Mouse (Mus musculus) brain, embryonic 14.5 days (tissue): ENCODE results near the gene Lcor. TPM values are rescaled to one million over a fixed set of nuclear protein-coding genes. Genes with fewer than 3 reads are reported as not detected.
A peak's percentile ranks its signal among the peaks of the same experiment; 100 is the strongest.

Source experiments
- DNase-seq: peaks from one replicate; pipeline ENCODE4 v3.0.0-alpha.2; 2011; ENCODE audit warnings: low read depth
- CTCF ChIP-seq: fragments of 200-500 bp; IDR thresholded peaks from 2 replicates; pipeline ENCODE4 v1.5.1; 2012; ENCODE audit warnings: inconsistent platforms, mild to moderate bottlenecking, moderate library complexity, borderline replicate concordance; ENCODE audit not compliant: insufficient read depth, insufficient read length; ENCODE audit errors: extremely low read depth
- POLR2A ChIP-seq: fragments of 200-500 bp; IDR thresholded peaks from 2 replicates; pipeline ENCODE4 v1.6.1; 2012; ENCODE audit warnings: mild to moderate bottlenecking, inconsistent platforms, borderline replicate concordance; ENCODE audit not compliant: poor library complexity, insufficient read depth, insufficient read length, severe bottlenecking; ENCODE audit errors: extremely low read depth
- polyA plus RNA-seq: library from polyadenylated mRNA; depleted of rRNA; stranded (reverse); fragments of >200 nt; gene quantifications from 2 replicates; pipeline ENCODE4 v1.2.3, GENCODE M21; 2012

The Lcor gene
- polyA plus RNA-seq, 1 experiment, result 10.3 TPM

DNA sequence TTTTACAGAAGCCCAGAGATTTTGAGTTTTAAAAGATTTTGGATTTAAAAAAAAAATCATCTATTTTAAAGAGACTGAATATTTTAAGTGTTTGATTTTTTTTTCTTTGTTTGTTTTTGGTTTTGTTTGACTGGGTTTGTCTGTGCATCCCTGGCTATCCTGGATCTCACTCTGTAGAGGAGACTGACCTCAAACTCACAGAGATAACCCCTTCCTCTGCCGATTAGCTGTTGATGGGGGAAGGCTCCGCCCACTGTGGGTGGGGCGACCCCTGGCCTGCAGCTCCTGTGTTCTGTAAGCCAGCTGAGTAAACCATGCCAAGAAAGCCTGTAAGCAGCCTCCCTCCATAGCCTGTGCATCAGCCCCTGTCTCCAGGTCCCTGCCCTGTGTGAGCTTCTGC lies 30.3 kb upstream of the Lcor start:
- peak; percentile 34 for DNase-seq
- TF ChIP-seq POLR2A (no peak), CTCF (no peak)

DNA sequence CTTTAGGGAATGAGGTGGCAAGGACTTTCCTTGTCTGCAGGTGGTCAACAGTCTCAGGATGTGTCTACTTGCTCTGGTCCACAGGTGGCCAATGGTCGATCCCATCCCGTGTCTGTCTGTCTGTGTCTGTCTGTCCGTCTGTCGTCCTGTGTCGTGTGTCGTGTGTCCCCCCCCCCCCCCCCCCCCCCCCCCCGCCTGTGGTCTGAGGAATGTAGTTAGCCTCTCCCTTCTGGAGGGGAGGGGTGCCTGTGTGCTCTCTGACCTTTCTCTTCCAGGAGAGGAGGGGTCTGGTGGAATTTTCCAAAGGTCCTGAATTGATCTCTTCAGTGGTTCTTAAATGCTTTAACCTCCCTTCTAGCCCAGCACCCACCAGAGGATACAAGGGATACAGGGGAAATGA lies 27.8 kb upstream of the Lcor start:
- TF ChIP-seq CTCF (no peak), POLR2A (no peak)
- DNase-seq, result no peak

DNA sequence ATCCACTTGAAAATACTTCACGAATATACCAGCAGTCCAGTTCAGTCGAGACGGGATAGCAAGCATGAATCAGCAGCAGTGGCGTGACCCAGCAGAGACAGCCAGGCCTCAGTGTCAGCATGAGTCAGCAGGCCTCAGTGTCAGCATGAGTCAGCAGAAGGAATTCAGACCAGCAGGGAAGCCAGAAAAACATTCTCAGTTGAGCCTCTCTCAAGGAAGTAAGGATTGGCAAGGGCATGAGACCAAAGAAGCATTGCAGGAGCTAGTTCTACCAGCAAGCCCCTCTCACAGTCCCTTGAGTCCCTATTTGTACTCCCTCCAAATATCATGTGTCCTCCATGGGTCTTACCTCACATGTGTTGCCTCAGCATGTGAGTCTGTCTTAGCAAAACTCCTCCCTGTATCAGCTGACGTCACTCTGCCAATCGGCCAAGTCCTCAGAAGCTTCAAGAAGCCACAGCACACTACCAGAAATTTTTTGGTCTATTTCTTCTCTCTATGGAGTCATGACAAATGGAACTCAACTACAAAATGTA lies 27.3 kb upstream of the Lcor start:
- DNase-seq, result peak; percentile 3
- TF ChIP-seq CTCF (no peak), POLR2A (no peak)

DNA sequence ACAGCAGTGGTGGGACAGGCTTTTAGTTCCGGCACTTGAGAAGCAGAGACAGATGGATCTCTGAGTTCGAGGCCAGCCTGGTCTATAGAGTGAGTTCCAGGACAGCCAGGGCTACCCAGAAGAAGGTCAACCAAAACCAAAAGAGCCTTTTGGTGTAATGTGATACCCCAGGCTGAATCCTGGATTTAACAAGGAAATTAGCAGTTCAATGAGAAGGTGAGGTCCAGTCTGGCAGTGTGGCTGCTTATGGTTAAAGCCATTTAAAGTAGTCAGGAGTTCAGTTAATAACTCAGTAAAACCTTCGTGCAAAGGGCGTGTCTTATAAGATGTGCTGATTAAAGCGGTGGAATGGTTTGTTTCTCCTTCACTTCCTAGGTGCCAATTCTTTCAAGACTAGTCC lies 25.3 kb upstream of the Lcor start:
- DNase-seq, result no peak
- no peak for TF ChIP-seq CTCF
- TF ChIP-seq POLR2A, result no peak

DNA sequence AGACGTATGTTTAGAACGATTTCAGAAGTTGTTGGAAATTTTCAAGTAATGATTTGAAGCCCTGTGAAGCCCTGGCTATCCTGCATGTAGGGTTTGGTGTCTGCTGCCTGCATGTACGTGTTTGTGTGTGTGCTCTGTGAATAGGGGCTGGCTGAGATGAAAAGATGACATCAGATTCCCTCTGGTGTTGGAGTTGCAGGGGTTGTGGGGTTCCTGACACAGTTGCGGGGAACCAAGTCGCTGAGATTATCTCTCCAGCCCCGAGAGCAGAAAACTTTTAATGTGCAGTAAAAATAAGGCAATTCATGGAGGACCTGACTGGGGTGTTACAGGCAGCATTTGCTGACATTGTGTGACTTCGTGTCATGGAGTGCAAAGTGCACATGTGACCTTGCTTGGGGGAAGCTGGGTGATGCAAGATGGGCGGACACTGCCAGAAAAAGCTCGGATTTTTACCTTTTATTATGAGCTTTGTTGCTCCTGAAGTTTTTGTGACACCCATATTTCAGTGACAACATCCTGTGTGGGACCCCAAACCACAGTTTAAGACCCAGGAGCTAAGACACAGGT lies 20.2 kb upstream of the Lcor start:
- TF ChIP-seq CTCF, result no peak
- no peak for TF ChIP-seq POLR2A
- DNase-seq, result no peak

DNA sequence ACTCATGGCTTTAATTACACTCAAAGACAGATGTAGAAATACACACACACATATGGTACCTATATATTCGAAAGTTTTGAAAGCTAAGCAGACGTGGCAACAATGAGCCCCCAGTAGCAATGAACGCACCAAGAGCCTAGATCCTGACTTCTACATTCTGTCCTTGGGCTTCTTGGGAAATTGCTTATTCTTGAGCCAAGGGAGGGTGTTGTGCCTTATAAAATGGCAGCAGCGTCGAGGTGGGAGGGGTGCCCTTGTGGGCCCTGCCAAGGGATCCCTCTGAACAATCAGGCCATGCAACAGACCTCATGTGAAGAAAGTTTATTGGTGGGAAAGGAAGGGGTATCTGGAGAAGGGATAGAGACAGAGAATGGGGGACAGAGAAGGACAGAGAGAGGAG lies 18.6 kb upstream of the Lcor start:
- DNase-seq, result no peak
- no peak for TF ChIP-seq CTCF
- TF ChIP-seq POLR2A, result no peak

DNA sequence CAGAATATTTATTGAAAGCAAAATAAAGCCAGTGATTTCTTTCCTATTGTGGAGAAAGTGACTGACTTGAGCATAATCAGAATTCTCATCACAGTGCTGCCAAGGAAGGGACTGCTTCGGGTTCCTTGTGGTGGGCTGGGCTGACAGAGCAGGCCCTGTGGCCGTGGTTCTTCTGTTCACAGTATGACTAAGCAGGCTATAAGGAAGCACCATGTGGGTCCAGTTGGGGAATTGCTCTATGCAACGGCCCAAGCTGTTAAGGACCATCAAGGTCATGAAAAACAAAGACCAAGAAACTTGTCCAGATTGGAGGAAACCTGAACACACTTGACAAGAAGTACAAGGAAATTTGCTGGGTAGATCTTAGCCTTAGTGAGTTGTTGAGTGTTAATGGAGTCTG lies 16.0 kb upstream of the Lcor start:
- no peak for TF ChIP-seq POLR2A
- no peak for TF ChIP-seq CTCF
- DNase-seq, result no peak

DNA sequence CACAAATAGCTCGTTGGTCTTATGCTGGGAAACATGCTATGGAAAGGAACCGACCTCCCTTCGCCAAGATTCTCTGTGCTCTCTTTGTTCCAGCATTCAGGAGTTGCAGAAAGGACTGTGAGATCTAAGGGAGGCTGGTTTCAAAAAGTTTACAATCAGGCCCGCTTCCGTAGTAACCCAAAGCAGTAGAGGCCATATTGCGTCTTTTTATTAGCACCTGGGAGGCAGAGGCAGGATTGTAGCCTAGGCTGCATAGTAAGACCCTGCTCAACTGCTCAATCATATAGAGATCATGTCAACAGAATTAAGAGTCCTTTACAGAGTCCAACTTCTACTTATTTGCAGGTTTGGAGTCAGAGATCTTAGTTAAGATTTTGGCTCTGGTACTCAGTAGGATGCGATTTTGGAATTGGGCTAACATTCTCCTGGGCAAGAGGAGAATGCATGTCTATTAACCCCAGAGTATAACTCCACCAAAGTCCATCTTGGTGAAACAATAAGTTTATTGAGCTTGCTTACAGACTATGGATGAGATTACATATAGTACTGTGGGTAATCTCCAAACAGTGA lies 8.8 kb upstream of the Lcor start:
- DNase-seq, result no peak
- TF ChIP-seq POLR2A (no peak), CTCF (no peak)

DNA sequence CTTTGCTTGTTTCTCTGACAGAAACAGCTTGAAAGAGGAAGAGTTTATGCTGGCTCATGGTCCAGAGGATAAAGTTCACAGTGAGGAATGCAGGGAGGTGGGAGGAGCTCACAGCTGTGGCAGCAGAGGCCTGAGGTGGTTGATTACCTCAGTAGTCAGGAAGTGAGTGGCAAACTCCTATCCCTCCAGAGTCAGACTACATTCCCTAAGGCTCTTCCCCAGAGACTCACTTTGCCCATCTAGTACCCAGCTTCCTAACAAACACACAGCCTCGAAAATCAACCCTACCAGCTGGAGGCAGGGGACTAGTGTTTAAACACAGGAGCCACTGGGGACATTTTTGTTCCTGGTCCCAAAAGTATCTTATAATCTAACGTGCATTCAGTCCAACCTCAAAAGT lies 7.5 kb upstream of the Lcor start:
- no peak for DNase-seq
- TF ChIP-seq POLR2A (no peak), CTCF (no peak)

DNA sequence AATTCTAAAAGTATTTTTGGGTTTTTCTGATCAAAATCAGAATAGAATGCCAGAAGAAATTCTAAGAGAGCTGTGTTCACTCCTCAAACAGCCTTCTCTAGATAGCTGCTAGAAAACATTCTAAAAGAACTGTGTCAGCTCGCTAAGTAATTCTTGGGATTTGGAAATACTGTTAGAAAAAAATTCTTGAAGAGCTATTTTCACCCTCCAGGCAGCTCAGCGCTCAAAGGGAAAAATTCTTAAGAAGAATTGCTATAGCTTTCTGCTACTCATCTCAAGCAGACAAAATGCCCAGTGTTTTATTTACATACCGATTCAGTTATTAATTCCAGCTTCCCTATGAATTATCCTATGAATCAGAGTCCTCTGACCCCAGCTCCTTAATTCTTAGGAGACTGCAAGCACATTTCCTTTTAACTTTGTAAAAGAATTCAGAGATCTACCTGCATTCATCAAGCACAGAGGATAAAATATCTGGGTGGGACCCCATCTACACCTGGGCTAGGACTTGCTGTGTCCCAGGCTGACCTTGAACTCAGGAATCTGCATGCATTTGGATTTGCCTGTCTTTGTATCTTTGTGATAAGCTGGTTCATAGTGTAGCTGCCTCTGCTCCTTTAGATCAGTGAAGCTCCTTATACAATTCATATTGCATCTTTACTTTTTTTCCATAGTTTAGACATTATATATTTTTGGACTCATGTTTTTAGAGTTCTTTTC lies 5.7 kb upstream of the Lcor start:
- DNase-seq, result no peak
- TF ChIP-seq CTCF, result no peak
- no peak for TF ChIP-seq POLR2A

DNA sequence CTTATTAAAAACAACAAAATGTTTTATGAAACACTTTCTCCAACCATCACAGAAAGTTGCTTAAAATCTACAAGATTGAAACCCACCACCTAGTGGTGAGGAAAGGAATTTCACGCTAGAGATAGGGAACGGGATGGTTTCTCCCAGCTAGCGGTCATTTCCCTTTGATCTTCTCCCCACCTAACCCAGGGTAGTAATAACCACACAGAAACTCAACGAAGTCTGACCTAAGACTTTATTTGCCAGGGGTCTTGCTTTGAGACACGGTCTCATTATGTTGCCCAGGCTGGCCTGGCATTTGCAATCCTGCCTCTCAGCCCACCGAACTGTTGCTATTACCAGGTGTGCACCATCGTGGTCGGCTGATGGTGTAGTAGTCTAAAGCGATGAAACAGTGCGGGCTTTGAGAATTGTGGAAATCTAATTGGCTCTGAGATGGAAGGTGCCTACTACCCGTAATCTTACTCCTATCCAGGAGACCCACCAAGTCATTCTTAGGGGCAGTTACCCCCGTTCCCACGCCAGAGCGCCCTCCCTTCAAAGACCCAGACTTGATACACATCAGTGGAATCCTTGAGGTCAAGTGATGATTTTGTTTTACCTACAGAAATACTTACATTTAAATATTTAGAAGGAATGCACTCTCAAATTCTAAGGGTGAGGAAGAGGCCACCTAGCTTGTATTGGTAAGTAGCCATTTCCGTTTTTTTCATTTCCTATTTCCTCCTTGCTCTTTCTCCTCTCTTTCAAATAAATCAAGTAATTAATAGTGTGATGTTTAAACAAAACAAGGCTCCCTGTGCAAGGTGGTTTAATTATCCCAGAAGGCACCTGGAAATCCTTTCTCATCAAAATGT lies 1.2 kb upstream of the Lcor start:
- TF ChIP-seq POLR2A, result no peak
- TF ChIP-seq CTCF, result peak; percentile 62; the same call in 1 of the 2 replicates
- DNase-seq, result peak; percentile 74
